ENCODE assay signal across 8 mouse cellular contexts in genomic region chr2:180024401-180025098, GRCm38 (mm10). TPM values are rescaled to one million over a fixed set of nuclear protein-coding genes. Genes with fewer than 3 reads are reported as not detected.
A peak's percentile ranks its signal among the peaks of the same experiment; 100 is the strongest.
DNase-seq lines count a peak whose midpoint lies in the region; ATAC-seq and TF ChIP-seq lines count a peak whose summit lies in the region.

Gene Lsm14b (plus strand): TSS chr2:180024987.

- H3K79me2 ChIP-seq in MEL (ENCODE audit: control insufficient read depth, insufficient read depth, low read length, poor library complexity): peaks cover 32% of the 10 kb centered on the region

- peak; percentile 58 to 80; a peak in 2 of 4 replicates for TF ChIP-seq POLR2A in MEL (IDR thresholded peaks at IDR 0.05; ENCODE audit: control insufficient read depth in 1 of 2, insufficient read depth in 1 of 2, low read depth in 1 of 2, low read length in 2 of 2, poor library complexity in 1 of 2)
- peak; percentile 66 for TF ChIP-seq POLR2A in cerebellum, adult 2 months (IDR thresholded peaks at IDR 0.05; ENCODE audit: borderline replicate concordance, insufficient read depth, low read length)

- H3K27me3 ChIP-seq in MEL (ENCODE audit: control insufficient read depth in 1 of 2, insufficient read depth in 2 of 2, low read length in 2 of 2): peaks cover 2 to 9% of the 10 kb centered on the region in 2 experiments; a peak in 3 of 4 replicates
- H3K27me3 ChIP-seq in cerebellum, adult 2 months (ENCODE audit: control insufficient read depth, insufficient read depth, low read length): no peaks in the 10 kb centered on the region
- H3K27me3 ChIP-seq in lung, embryonic 16.5 days (ENCODE audit: control insufficient read depth, insufficient read depth, low read depth, low read length): peaks cover 9% of the 10 kb centered on the region; the same call in 1 of the 2 replicates

- TF ChIP-seq CTCF in MEL (IDR thresholded peaks at IDR 0.05 in 2 of 3, conservative IDR thresholded peaks at IDR 0.05 in 1 of 3; ENCODE audit: control insufficient read depth in 1 of 3, insufficient read depth in 1 of 3, low read depth in 2 of 3, low read length in 3 of 3, poor library complexity in 1 of 3, severe bottlenecking in 1 of 3): no peak
- no peak for TF ChIP-seq CTCF in cerebellum, adult 2 months (IDR thresholded peaks at IDR 0.05; ENCODE audit: borderline replicate concordance, insufficient read depth, low read depth, low read length)

- peak within 1 kb of the TSS; percentile 55 for H3K27ac ChIP-seq in MEL (ENCODE audit: control insufficient read depth, low read depth, low read length)
- peak within 1 kb of the TSS; percentile 97 for H3K27ac ChIP-seq in cerebellum, adult 2 months (ENCODE audit: insufficient read depth, low read length)
- peak within 1 kb of the TSS; percentile 91 for H3K27ac ChIP-seq in lung, embryonic 16.5 days (ENCODE audit: low read length)

- no peak for TF ChIP-seq EP300 in MEL (IDR thresholded peaks at IDR 0.05; ENCODE audit: low read depth in 1 of 2, low read length in 2 of 2)

- peak; percentile 85 to 89 for ATAC-seq in hematopoietic stem cell, adult 5-6 weeks (replicated peaks in 1 of 2; ENCODE audit: insufficient read depth in 1 of 2, low FRiP score in 2 of 2, low TSS enrichment in 1 of 2, low read depth in 1 of 2, poor library complexity in 2 of 2, severe bottlenecking in 2 of 2)
- peak; percentile 97 for ATAC-seq in lung, embryonic 16.5 days (ENCODE audit: low read depth)

- peak within 1 kb of the TSS; percentile 80 to 88 for H3K4me3 ChIP-seq in MEL (ENCODE audit: control insufficient read depth in 1 of 2, insufficient read depth in 1 of 2, low read depth in 2 of 2, low read length in 2 of 2)
- peak within 1 kb of the TSS; percentile 91 for H3K4me3 ChIP-seq in cerebellum, adult 2 months (replicated peaks; ENCODE audit: insufficient read depth, low read depth, low read length)
- H3K4me3 ChIP-seq in lung, embryonic 16.5 days (ENCODE audit: low read length): peak within 1 kb of the TSS; percentile 89

- H3K9me3 ChIP-seq in MEL (replicated peaks; ENCODE audit: insufficient read depth, low read length): no peaks in the 10 kb centered on the region
- no peaks in the 10 kb centered on the region for H3K9me3 ChIP-seq in lung, embryonic 16.5 days (ENCODE audit: control insufficient read depth, low read length)

- no peak for TF ChIP-seq RAD21 in MEL (IDR thresholded peaks at IDR 0.05; ENCODE audit: low read depth, low read length)

- H3K36me3 ChIP-seq in MEL (ENCODE audit: control insufficient read depth in 1 of 2, insufficient read depth in 2 of 2, low read length in 2 of 2): peaks cover 3 to 13% of the 10 kb centered on the region in 2 experiments; a peak in 2 of 4 replicates
- H3K36me3 ChIP-seq in lung, embryonic 16.5 days (ENCODE audit: control insufficient read depth, insufficient read depth, low read length): peaks cover 5% of the 10 kb centered on the region; the same call in 1 of the 2 replicates

- H3K9ac ChIP-seq in MEL (ENCODE audit: control insufficient read depth, low read depth, low read length, poor library complexity, severe bottlenecking): peak within 1 kb of the TSS; percentile 79
- H3K9ac ChIP-seq in lung, embryonic 16.5 days (ENCODE audit: low read length): peak within 1 kb of the TSS; percentile 90

- H3K4me1 ChIP-seq in MEL (ENCODE audit: control insufficient read depth in 1 of 2, insufficient read depth in 2 of 2, low read length in 2 of 2): peaks cover 3 to 16% of the 10 kb centered on the region in 2 experiments
- H3K4me1 ChIP-seq in cerebellum, adult 2 months (ENCODE audit: control insufficient read depth, insufficient read depth, low read length): peaks cover 41% of the 10 kb centered on the region
- peaks cover 23% of the 10 kb centered on the region for H3K4me1 ChIP-seq in lung, embryonic 16.5 days (replicated peaks; ENCODE audit: control insufficient read depth, insufficient read depth, low read length)

- WGBS in cerebellum, adult 2 months: under 1% methylated on average over 79 of the region's 80 CpGs
- under 1% methylated on average over 64 of the region's 80 CpGs for WGBS in lung, embryonic 16.5 days

- peak within 1 kb of the TSS; percentile 80 for H3K4me2 ChIP-seq in lung, embryonic 16.5 days (ENCODE audit: low read depth, low read length)

- DNase-seq in MEL (ENCODE audit: low read depth, low spot score): peak; percentile 98
- DNase-seq in cerebellum, adult 2 months: peak; percentile 99 to 100
- peak; percentile 96 for DNase-seq in forelimb bud, embryonic 11.5 days (ENCODE audit: low read depth, low spot score)
- peak; percentile 92 for DNase-seq in layer of hippocampus, adult 9-10 months (ENCODE audit: low spot score)
- peak; percentile 98 for DNase-seq in ovary, postnatal 10 days (ENCODE audit: low spot score)
- peak; percentile 99 for DNase-seq in thymus, postnatal 10 days (ENCODE audit: low spot score in 2 of 2)

TF ChIP-seq in MEL, 35 proteins besides CTCF, POLR2A, EP300 and RAD21:
- peak; percentile 53; the same call in 1 of the 2 replicates for TF ChIP-seq ETS1 (IDR thresholded peaks at IDR 0.05; ENCODE audit: low read depth, low read length)
- no peak for TF ChIP-seq JUND (IDR thresholded peaks at IDR 0.05; ENCODE audit: low read depth, low read length)
- no peak for TF ChIP-seq POLR2AphosphoS5 (IDR thresholded peaks at IDR 0.05; ENCODE audit: borderline replicate concordance, low read depth, low read length)
- TF ChIP-seq ZKSCAN1 (IDR thresholded peaks at IDR 0.05; ENCODE audit: low read depth, low read length): no peak
- TF ChIP-seq HCFC1 (IDR thresholded peaks at IDR 0.05; ENCODE audit: low read depth, low read length): peak; percentile 78
- no peak for TF ChIP-seq TAL1 (IDR thresholded peaks at IDR 0.05; ENCODE audit: low read length)
- TF ChIP-seq ZC3H11A (IDR thresholded peaks at IDR 0.05; ENCODE audit: low read depth, low read length): no peak
- no peak for TF ChIP-seq GATA1 (IDR thresholded peaks at IDR 0.05; ENCODE audit: low read depth, low read length)
- peak; percentile 27; the same call in 1 of the 2 replicates for TF ChIP-seq MAZ (IDR thresholded peaks at IDR 0.05; ENCODE audit: low read depth, low read length)
- TF ChIP-seq MAX (IDR thresholded peaks at IDR 0.05; ENCODE audit: low read length): no peak
- no peak for TF ChIP-seq USF2 (IDR thresholded peaks at IDR 0.05; ENCODE audit: borderline replicate concordance in 1 of 2, insufficient read depth in 1 of 2, low read depth in 1 of 2, low read length in 2 of 2)
- peak; percentile 84 for TF ChIP-seq NELFE (IDR thresholded peaks at IDR 0.05; ENCODE audit: low read depth, low read length)
- peak; percentile 52; the same call in 1 of the 2 replicates for TF ChIP-seq TBP (IDR thresholded peaks at IDR 0.05; ENCODE audit: low read depth, low read length)
- peak; percentile 90 for TF ChIP-seq NRF1 (IDR thresholded peaks at IDR 0.05; ENCODE audit: insufficient read depth, low read depth, low read length, poor library complexity, severe bottlenecking)
- peak; percentile 60; the same call in 1 of the 2 replicates for TF ChIP-seq POLR2AphosphoS2 (IDR thresholded peaks at IDR 0.05; ENCODE audit: low read length)
- no peak; the same call in 1 of the 2 replicates for TF ChIP-seq KAT2A (conservative IDR thresholded peaks at IDR 0.05; ENCODE audit: low read depth, low read length)
- TF ChIP-seq UBTF (IDR thresholded peaks at IDR 0.05; ENCODE audit: borderline replicate concordance, insufficient read depth, low read depth, low read length): no peak
- TF ChIP-seq SIN3A (IDR thresholded peaks at IDR 0.05; ENCODE audit: low read length): peak; percentile 80
- TF ChIP-seq ZNF384 (IDR thresholded peaks at IDR 0.05; ENCODE audit: low read depth, low read length): no peak
- no peak for TF ChIP-seq SMC3 (IDR thresholded peaks at IDR 0.05; ENCODE audit: low read depth, low read length)
- no peak for TF ChIP-seq USF1 (IDR thresholded peaks at IDR 0.05; ENCODE audit: low read depth, low read length)
- TF ChIP-seq GABPA (IDR thresholded peaks at IDR 0.05; ENCODE audit: low read depth, low read length): no peak
- no peak for TF ChIP-seq MYC (IDR thresholded peaks at IDR 0.05; ENCODE audit: low read depth, low read length)
- peak; percentile 71 for TF ChIP-seq MXI1 (IDR thresholded peaks at IDR 0.05; ENCODE audit: low read depth, low read length)
- TF ChIP-seq CHD1 (IDR thresholded peaks at IDR 0.05; ENCODE audit: low read depth, low read length): no peak
- TF ChIP-seq MAFK (IDR thresholded peaks at IDR 0.05; ENCODE audit: borderline replicate concordance, low read depth, low read length): no peak
- peak; percentile 66 for TF ChIP-seq ELF1 (IDR thresholded peaks at IDR 0.05; ENCODE audit: low read depth, low read length)
- TF ChIP-seq TCF12 (IDR thresholded peaks at IDR 0.05; ENCODE audit: low read depth, low read length): peak; percentile 46
- TF ChIP-seq RCOR1 (IDR thresholded peaks at IDR 0.05; ENCODE audit: low read depth, low read length): no peak
- TF ChIP-seq MEF2A (IDR thresholded peaks at IDR 0.05; ENCODE audit: extremely low read depth, insufficient replicate concordance, low read depth, low read length, poor library complexity, severe bottlenecking): no peak
- TF ChIP-seq E2F4 (IDR thresholded peaks at IDR 0.05; ENCODE audit: borderline replicate concordance, low read depth, low read length): no peak; the same call in 1 of the 2 replicates
- TF ChIP-seq CHD2 (IDR thresholded peaks at IDR 0.05; ENCODE audit: low read length): no peak
- TF ChIP-seq BHLHE40 (IDR thresholded peaks at IDR 0.05; ENCODE audit: borderline replicate concordance, low read depth, low read length): peak; percentile 99
- TF ChIP-seq MYB (IDR thresholded peaks at IDR 0.05; ENCODE audit: low read depth, low read length): no peak
- TF ChIP-seq ZMIZ1 (IDR thresholded peaks at IDR 0.05; ENCODE audit: low read depth, low read length): 0 out of 2 replicates have a peak, but pooled peaks have one; percentile 62
TF ChIP-seq in MEL: peak in this region for 13.

RNA-seq across cellular contexts. Expression of gene Lsm14b, which starts in this region (rescaled TPM):
- total RNA-seq in MEL (2012; rRNA removed): 33.9 and 34.2 TPM in 2 replicates
- polyA plus RNA-seq in MEL (2012; ENCODE audit: insufficient read depth in 1 of 2, insufficient read length in 2 of 2, low read depth in 1 of 2, low replicate concordance in 2 of 2, missing spikeins in 1 of 2): 10 to 100 TPM in 1 of 2 experiments, not detected in 1; 44.4 TPM
- 77.3 and 79.3 TPM in 2 replicates for polyA plus RNA-seq in cerebellum, adult 2 months (2012; rRNA removed)
- total RNA-seq in hematopoietic stem cell, adult 5-6 weeks (2017): 40.8 and 47.7 TPM in 2 replicates
- 4.6 and 5.0 TPM in 2 replicates for polyA plus RNA-seq in lung, embryonic 16.5 days (2015; fragmentation: Nextera tagmentation; extraction: Ambion mirVana)

Comparison
In these comparisons a context has a peak if more than half of its experiments do, and no peak if none do; other contexts are left out.
1. Peak in every context shown above with its lines: DNase-seq, ATAC-seq, H3K4me3 ChIP-seq and H3K27ac ChIP-seq.